Mouse (Mus musculus): ENCODE data around the gene Lrrc2. TPM values are rescaled to one million over a fixed set of nuclear protein-coding genes. Genes with fewer than 3 reads are reported as not detected.

Lrrc2 gene
- polyA plus RNA-seq, 1 experiment from 2014 or later: 0.09 TPM

DNA sequence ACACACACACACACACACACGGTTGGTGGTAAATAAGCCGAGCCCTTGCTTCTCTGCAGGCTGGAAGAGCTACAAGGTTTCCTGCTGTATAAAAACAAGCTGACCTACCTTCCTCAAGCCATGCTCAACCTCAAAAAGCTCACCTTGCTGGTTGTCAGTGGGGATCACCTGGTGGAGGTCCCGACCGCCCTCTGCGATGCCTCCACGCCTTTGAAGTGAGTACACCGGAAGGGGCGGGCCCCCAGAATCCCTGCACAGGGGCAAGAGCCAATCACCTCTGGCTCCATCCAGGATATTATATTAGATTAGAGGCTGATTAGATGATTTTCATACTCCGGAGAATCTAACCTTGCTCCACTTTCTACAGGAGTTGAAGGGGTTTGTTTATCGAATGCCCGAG lies 28.1 kb downstream of the Lrrc2 start:
- H3K27me3 ChIP-seq (ENCODE audit: poor library complexity, severe bottlenecking): no peaks in the 10 kb centered on the region
- H3K27ac ChIP-seq: no peak overlapping the region
- H3K4me1 ChIP-seq: no peaks in the 10 kb centered on the region
- H3K4me3 ChIP-seq: no peak overlapping the region
- WGBS: 93% methylated on average over 11 of the region's 11 CpGs
- no peaks in the 10 kb centered on the region for H3K9me3 ChIP-seq
- no peak for DNase-seq (ENCODE audit: extremely low spot score, low spot score)
- no peaks in the 10 kb centered on the region for H3K36me3 ChIP-seq (replicated peaks)

DNA sequence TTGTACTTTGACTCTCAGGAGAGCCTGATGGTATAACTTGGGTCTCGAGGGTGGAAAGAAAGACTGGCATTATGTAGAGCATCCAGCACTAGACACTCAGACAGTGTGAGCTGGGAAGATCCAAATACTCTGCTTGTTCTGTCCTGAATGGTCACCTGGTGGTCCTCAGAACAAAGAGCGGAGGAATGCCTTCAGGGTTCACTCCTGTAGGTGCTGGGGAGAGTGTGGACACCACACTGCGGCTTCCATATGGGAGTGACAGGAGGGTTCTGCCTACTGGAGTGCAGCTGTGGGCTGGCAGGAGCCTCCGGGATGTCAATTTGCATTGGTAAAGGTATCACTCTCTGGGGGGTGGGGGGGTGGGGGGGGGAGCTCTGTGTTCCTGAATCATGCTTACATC lies 31.0 kb downstream of the Lrrc2 start:
- WGBS: 65% methylated on average over 4 of the region's 4 CpGs
- Histone ChIP-seq H3K27ac (no peak overlapping the region), H3K27me3 (ENCODE audit: poor library complexity, severe bottlenecking) (no peaks in the 10 kb centered on the region), H3K9me3 (no peaks in the 10 kb centered on the region), H3K4me1 (no peaks in the 10 kb centered on the region), H3K4me3 (no peak overlapping the region), H3K36me3 (replicated peaks) (no peaks in the 10 kb centered on the region)
- DNase-seq (ENCODE audit: extremely low spot score, low spot score): no peak

DNA sequence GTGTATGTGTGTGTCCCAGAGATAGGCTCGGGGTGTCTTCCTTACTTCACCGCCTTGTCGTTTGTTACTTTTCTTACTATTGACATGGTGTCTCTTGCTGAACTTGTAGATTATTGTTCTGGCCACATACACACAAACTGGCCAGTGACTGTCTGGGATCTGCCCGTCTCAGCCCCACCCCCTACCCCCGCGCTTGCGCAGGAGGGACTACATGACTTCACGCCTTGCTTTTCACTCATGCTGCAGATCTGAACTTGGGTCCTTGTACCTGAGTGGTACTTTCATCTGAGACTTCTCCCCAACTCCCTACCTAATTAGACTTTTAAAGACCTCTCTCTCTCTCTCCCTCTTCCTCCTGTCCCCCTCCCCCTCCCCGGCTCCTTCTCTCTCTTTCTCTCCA lies 32.8 kb downstream of the Lrrc2 start:
- Histone ChIP-seq H3K27ac (no peak overlapping the region), H3K9me3 (no peaks in the 10 kb centered on the region), H3K4me1 (no peaks in the 10 kb centered on the region), H3K36me3 (replicated peaks) (no peaks in the 10 kb centered on the region), H3K27me3 (ENCODE audit: poor library complexity, severe bottlenecking) (no peaks in the 10 kb centered on the region), H3K4me3 (no peak overlapping the region)
- DNase-seq (ENCODE audit: extremely low spot score, low spot score): no peak
- 95% methylated on average over 9 of the region's 9 CpGs for WGBS

DNA sequence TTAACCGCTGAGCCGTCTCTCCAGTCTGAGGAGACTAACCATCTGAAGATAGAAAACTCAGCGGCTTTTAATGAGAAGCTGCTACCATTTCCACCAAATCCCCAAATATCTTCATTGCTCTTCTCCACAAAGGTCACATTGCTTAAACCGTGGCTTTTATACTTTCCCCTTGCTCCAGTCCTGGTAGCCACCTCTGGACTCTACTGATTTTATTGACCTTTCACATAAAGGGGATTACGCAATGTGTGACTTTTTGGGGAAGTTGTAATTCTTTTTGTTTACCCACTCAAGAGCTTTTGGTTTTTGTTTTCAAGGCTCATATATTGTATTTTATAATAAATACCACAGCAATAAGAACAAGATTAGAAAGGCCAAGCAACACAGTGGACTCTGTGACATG lies 34.2 kb downstream of the Lrrc2 start:
- no peaks in the 10 kb centered on the region for H3K4me1 ChIP-seq
- no peak overlapping the region for H3K27ac ChIP-seq
- 97% methylated on average over 5 of the region's 5 CpGs for WGBS
- no peak for DNase-seq (ENCODE audit: extremely low spot score, low spot score)
- no peaks in the 10 kb centered on the region for H3K27me3 ChIP-seq (ENCODE audit: poor library complexity, severe bottlenecking)
- H3K36me3 ChIP-seq (replicated peaks): no peaks in the 10 kb centered on the region
- no peaks in the 10 kb centered on the region for H3K9me3 ChIP-seq
- no peak overlapping the region for H3K4me3 ChIP-seq

DNA sequence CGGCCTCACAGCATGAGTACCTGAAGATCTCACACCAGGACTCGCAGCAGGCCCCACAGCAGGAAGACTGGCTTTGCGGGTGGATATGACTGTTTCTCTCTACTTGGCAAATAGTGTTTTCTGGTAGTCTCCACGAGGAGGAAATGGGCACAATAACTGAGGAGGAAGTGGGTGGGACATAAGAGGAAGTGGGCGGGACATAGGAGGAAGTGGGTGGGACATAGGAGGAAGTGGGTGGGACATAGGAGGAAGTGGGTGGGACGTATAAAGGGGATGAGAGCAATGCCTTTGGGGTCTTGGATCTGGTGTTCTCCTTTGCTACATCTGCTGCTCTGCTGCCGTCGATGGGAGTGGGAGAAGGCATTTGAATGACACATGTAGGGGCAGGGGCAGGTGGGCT lies 34.6 kb downstream of the Lrrc2 start:
- no peaks in the 10 kb centered on the region for H3K27me3 ChIP-seq (ENCODE audit: poor library complexity, severe bottlenecking)
- H3K27ac ChIP-seq: no peak overlapping the region
- WGBS: 89% methylated on average over 8 of the region's 8 CpGs

DNA sequence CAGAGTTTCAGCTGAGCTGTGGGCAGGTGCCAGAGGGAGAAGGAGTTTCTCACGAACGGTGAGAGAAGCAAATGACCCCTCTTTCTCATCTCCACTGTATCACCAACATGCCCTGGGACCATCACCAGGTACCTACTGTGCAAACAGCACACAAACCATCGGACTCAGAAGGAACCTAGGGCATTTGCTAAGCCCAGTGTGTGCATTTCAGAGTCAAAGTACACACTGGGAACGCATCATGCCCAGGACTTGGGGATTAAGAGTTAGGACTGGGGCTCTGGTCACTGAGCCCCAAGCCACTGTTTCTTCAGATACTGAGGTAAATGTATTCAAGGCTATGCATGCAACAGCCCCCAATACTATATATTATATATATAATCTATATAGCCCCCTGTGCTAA lies 36.0 kb downstream of the Lrrc2 start:
- no peak overlapping the region for H3K4me3 ChIP-seq
- H3K27ac ChIP-seq: no peak overlapping the region
- no peaks in the 10 kb centered on the region for H3K36me3 ChIP-seq (replicated peaks)
- whole genome bisulfite sequencing: 83% methylated on average over 4 of the region's 4 CpGs
- H3K27me3 ChIP-seq (ENCODE audit: poor library complexity, severe bottlenecking): no peaks in the 10 kb centered on the region
- no peaks in the 10 kb centered on the region for H3K9me3 ChIP-seq
- H3K4me1 ChIP-seq: no peaks in the 10 kb centered on the region
- no peak for DNase-seq (ENCODE audit: extremely low spot score, low spot score)

More for the DNA sequence above, 34.6 kb downstream of the Lrrc2 start:
- no peak overlapping the region for H3K4me3 ChIP-seq
- no peaks in the 10 kb centered on the region for H3K36me3 ChIP-seq (replicated peaks)
- no peaks in the 10 kb centered on the region for H3K9me3 ChIP-seq
- DNase-seq (ENCODE audit: extremely low spot score, low spot score): no peak
- no peaks in the 10 kb centered on the region for H3K4me1 ChIP-seq

DNA sequence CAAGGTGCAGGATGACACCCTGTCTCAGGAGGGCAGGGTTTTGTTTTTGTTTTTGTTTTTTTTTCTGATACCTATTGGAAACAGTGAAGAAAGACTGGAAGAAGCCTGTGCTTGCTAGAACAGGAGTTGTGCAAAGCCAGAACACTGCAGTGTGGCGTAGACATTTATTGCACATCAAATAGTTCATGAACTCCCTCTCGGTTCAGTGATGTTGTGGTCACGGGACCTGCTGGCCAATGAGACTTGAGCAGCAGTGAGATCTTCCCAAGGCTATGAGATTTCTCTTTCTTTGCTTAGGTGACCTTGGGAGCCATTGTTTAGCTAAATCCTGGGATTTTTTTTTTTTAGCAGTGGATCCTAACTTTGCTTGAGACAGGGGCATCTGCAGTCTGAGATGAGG lies 36.7 kb downstream of the Lrrc2 start:
- H3K27me3 ChIP-seq (ENCODE audit: poor library complexity, severe bottlenecking): no peaks in the 10 kb centered on the region
- H3K4me3 ChIP-seq: no peak overlapping the region
- DNase-seq (ENCODE audit: extremely low spot score, low spot score): no peak
- no peaks in the 10 kb centered on the region for H3K36me3 ChIP-seq (replicated peaks)
- H3K9me3 ChIP-seq: no peaks in the 10 kb centered on the region
- WGBS: 91% methylated on average over 3 of the region's 3 CpGs
- no peaks in the 10 kb centered on the region for H3K4me1 ChIP-seq
- no peak overlapping the region for H3K27ac ChIP-seq

DNA sequence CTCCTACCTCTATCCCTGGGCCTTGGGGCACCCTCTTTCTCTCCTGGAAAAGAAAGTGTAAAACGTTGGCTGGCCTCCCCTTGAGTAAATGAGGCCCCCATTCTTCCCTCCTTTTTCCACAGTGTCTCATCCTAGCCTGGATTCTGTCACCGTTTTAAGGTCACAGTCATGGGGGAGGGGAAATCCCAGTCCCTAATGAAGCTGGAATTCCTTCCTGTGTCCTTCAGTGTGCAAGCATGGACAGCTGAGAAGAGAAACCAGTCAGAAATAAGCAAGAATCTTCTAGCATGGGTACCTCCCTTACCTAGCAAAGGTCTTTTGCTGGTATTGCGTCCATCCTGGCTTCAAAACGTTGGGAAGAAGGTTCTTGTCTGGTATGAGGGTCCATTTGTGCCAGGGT lies 37.8 kb downstream of the Lrrc2 start:
- 68% methylated on average over 4 of the region's 4 CpGs for WGBS
- no peaks in the 10 kb centered on the region for H3K36me3 ChIP-seq (replicated peaks)
- no peak for DNase-seq (ENCODE audit: extremely low spot score, low spot score)
- H3K4me1 ChIP-seq: no peaks in the 10 kb centered on the region
- no peaks in the 10 kb centered on the region for H3K9me3 ChIP-seq
- no peaks in the 10 kb centered on the region for H3K27me3 ChIP-seq (ENCODE audit: poor library complexity, severe bottlenecking)
- no peak overlapping the region for H3K27ac ChIP-seq
- no peak overlapping the region for H3K4me3 ChIP-seq

DNA sequence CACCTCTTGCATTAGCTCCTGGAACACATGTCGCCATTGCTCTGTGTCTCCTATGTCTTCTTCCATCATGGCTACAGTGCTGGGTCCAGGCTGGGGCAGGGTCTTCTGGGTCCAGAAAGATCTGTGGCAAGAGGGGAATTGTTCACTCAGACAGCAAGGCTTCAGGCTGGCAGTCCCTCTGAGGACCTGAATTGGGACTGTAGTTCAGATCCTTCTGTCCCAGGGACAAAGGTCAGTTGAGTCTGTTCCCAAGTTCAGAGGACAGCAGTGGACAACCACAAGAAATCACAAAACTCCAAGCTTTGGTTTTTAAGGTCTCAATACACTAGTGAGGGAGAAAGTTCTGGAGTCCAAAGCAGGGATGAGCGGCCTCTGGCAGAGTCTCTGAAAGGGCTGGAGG lies 38.2 kb downstream of the Lrrc2 start:
- 85% methylated on average over 2 of the region's 2 CpGs for whole genome bisulfite sequencing
- no peaks in the 10 kb centered on the region for H3K36me3 ChIP-seq (replicated peaks)
- no peak for DNase-seq (ENCODE audit: extremely low spot score, low spot score)
- H3K27ac ChIP-seq: no peak overlapping the region
- H3K4me1 ChIP-seq: no peaks in the 10 kb centered on the region
- H3K4me3 ChIP-seq: no peak overlapping the region
- no peaks in the 10 kb centered on the region for H3K27me3 ChIP-seq (ENCODE audit: poor library complexity, severe bottlenecking)
- H3K9me3 ChIP-seq: no peaks in the 10 kb centered on the region

DNA sequence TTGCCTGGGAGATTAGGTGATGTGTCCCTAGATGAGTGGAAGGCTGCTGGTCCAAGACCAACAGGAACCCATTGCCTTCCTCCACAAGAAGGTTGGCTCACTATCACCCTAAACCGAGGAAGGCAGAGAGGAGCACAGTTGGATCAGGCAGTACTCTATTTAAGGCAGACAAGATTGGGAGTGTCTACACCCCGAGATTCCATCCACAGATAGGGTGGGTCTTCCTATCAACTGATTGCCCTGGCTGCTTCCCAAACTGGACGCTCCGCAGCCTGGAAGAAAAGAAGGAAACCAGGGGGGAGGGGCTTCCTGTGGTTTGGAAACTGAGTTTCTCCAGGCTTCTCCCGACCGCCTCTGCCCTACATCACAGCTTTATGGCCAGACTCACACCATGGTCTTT lies 38.9 kb downstream of the Lrrc2 start, which contains the start of gene Rtp3:
TSS of gene Rtp3 (minus strand) at position 380 of the 400 bp plus-strand sequence.
- WGBS: 75% methylated on average over 6 of the region's 6 CpGs
- H3K4me1 ChIP-seq: peaks cover 5% of the 10 kb centered on the region; the same call in 1 of the 2 replicates
- no peaks in the 10 kb centered on the region for H3K36me3 ChIP-seq (replicated peaks)
- H3K27me3 ChIP-seq (ENCODE audit: poor library complexity, severe bottlenecking): no peaks in the 10 kb centered on the region
- H3K9me3 ChIP-seq: no peaks in the 10 kb centered on the region
- no peak for DNase-seq (ENCODE audit: extremely low spot score, low spot score)
- no peak within 1 kb of the TSS for H3K27ac ChIP-seq
- H3K4me3 ChIP-seq: no peak within 1 kb of the TSS

DNA sequence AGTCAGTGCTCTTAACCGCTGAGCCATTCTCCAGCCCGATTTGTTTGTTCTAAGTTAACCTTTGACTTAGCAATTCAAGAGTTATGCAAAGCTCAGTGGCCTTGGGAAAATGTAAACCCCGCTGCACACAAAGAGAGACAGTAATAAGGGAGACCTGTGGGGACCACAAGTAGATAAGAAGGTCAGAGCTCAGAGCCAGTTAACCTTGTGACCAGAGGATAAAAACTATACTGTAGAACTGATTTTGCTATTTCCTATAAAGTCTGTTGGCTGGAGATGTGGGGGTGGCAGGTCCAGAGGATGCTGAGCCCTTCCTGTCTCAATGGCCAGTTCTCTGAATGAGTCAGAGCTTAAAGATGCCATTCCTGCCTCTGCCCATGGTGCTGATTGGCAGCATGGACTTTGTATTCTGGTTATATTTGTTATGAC lies 42.0 kb downstream of the Lrrc2 start:
- H3K36me3 ChIP-seq (replicated peaks): no peaks in the 10 kb centered on the region
- H3K9me3 ChIP-seq: no peaks in the 10 kb centered on the region
- no peak overlapping the region for H3K4me3 ChIP-seq
- no peaks in the 10 kb centered on the region for H3K27me3 ChIP-seq (ENCODE audit: poor library complexity, severe bottlenecking)
- H3K27ac ChIP-seq: no peak overlapping the region
- peaks cover 5% of the 10 kb centered on the region; the same call in 1 of the 2 replicates for H3K4me1 ChIP-seq
- WGBS: 50% methylated on average over 3 of the region's 3 CpGs
- no peak for DNase-seq (ENCODE audit: extremely low spot score, low spot score)

DNA sequence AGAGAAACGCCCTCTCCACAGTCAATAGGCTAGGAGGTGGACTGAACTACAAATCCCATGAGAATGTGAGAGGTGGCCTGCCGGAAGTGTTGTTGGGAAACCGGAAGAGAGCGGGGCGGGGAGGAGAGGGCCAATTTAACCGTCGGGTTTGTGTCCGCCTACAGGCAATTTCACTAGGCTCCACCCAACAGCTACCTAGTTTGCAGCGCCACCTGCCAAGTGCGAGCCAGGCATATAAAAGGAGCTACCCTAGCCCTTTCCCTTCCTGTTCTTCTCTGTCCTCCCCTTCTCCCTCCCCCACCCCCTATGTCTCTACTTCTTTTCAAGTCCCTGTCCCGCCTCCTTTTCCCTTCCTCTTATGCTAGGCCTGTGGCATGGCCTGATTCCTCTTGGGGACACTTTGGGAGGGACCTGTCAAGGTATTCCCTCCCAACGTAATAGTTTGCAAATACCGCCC lies 43.4 kb downstream of the Lrrc2 start:
- Histone ChIP-seq H3K27ac (peak overlapping the region; percentile 82), H3K9me3 (no peaks in the 10 kb centered on the region), H3K36me3 (replicated peaks) (no peaks in the 10 kb centered on the region), H3K27me3 (ENCODE audit: poor library complexity, severe bottlenecking) (no peaks in the 10 kb centered on the region), H3K4me3 (peak overlapping the region; percentile 54), H3K4me1 (peaks cover 13% of the 10 kb centered on the region)
- 10% methylated on average over 13 of the region's 13 CpGs for WGBS
- peak; percentile 85 for DNase-seq (ENCODE audit: extremely low spot score, low spot score)

DNA sequence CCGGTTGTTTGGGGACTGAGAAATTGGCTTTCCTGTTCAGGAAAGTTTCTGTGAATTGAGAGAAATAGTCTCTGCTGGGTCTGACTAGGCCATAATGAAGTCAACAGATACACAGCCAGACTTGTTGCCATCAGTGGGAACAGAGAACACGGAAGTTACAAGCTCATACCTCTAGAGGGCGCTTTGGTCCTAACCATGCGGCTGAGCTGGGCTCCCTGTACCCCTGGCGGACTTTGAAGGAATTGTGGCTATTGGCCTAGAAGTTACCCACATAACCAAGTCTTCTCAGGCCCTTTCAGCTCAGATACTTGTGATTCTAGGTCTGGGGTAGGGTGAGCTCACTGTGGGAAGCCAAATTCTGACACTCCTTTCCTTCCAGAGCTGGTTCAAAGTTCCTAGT lies 45.9 kb downstream of the Lrrc2 start:
- Histone ChIP-seq H3K9me3 (no peaks in the 10 kb centered on the region), H3K27me3 (ENCODE audit: poor library complexity, severe bottlenecking) (no peaks in the 10 kb centered on the region), H3K27ac (no peak overlapping the region), H3K4me3 (no peak overlapping the region), H3K36me3 (replicated peaks) (no peaks in the 10 kb centered on the region), H3K4me1 (peaks cover 15% of the 10 kb centered on the region)
- DNase-seq (ENCODE audit: extremely low spot score, low spot score): peak; percentile 70
- WGBS: 4% methylated on average over 5 of the region's 5 CpGs

DNA sequence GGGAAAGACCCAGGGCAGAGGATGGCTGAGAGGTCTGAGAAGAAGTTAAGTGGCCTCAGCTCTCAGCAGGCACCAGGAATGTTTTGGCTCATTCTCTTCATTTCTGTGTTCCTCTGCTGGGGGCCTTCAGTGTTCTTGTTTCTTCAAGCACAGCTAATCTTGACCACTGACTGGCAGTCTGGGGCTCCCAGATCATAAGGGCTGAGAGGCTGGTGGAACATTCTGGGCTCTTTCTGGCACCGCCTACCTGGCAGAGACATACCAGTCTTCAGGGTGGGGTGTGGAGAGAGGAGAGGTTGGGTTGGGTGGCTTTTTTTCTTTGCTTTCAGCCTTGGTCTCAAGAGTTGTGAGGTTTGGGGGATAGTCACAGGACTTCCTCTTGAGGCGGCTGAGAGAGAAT lies 47.7 kb downstream of the Lrrc2 start:
- Histone ChIP-seq H3K36me3 (replicated peaks) (no peaks in the 10 kb centered on the region), H3K27me3 (ENCODE audit: poor library complexity, severe bottlenecking) (no peaks in the 10 kb centered on the region), H3K4me1 (peaks cover 15% of the 10 kb centered on the region), H3K4me3 (no peak overlapping the region), H3K9me3 (no peaks in the 10 kb centered on the region), H3K27ac (no peak overlapping the region)
- no peak for DNase-seq (ENCODE audit: extremely low spot score, low spot score)
- WGBS: 82% methylated on average over 2 of the region's 2 CpGs

Measured in forebrain, embryonic 10.5 days (tissue).